Mouse (Mus musculus) small intestine, adult 2 months (tissue): ENCODE results near the gene Senp7.

ENCODE experiments used
- CTCF ChIP-seq: fragments of 200-500 bp; IDR thresholded peaks from 2 replicates; pipeline ENCODE4 v1.5.1; 2012; ENCODE audit warnings: low read depth, mild to moderate bottlenecking, control low read depth, inconsistent platforms, low read length, moderate library complexity, mixed read lengths; ENCODE audit not compliant: insufficient replicate concordance, insufficient read length; ENCODE audit errors: extremely low read depth
- POLR2A ChIP-seq: fragments of 200-500 bp; IDR thresholded peaks from 2 replicates; pipeline ENCODE4 v1.6.1; 2012; ENCODE audit warnings: low read depth, mild to moderate bottlenecking, control low read depth, inconsistent platforms, low read length, moderate library complexity

GRCm38 (mm10) chr16:56204051-56204450 is 155.9 kb downstream of the Senp7 start, which contains the start of gene Impg2:
- TF ChIP-seq POLR2A (no peak), CTCF (no peak)
